Mouse (Mus musculus): ENCODE measurements around the gene Fbln1.
"Not testable (repeated sequence)": the region's sequence is repeated elsewhere in the genome, so short reads cannot be mapped to it uniquely, and the experiment has no call there.

DNA sequence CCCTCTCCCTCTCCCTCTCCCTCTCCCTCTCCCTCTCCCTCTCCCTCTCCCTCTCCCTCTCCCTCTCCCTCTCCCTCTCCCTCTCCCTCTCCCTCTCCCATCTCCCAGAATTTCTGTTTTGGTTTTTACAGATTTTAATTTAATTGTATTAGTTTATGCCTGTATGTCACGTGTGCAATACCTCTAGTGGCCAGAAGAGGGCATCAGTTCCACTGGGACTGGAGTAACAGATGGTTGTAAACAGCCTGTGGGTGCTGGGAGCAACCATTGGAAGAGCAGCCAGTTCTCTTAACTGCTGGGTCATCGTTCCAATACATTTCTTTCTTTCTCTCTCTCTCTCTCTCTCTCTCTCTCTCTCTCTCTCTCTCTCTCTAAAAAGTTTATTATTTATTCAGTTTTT lies 122.7 kb downstream of the Fbln1 start:
- not testable (repeated sequence) for TF ChIP-seq CTCF (IDR thresholded peaks at IDR 0.05; ENCODE audit: control insufficient read depth, insufficient read depth, insufficient read length); MYOG (IDR thresholded peaks at IDR 0.05; ENCODE audit: control insufficient read depth, extremely low read depth, insufficient read length); CEBPB (IDR thresholded peaks at IDR 0.05; ENCODE audit: low read depth); MAX (IDR thresholded peaks at IDR 0.05); MYOD1 (IDR thresholded peaks at IDR 0.05; ENCODE audit: control insufficient read depth, insufficient read length, low read depth); FOSL1 (IDR thresholded peaks at IDR 0.05; ENCODE audit: insufficient read depth, low read length, poor library complexity, severe bottlenecking)
- TF ChIP-seq USF1 (IDR thresholded peaks at IDR 0.05; ENCODE audit: low read depth): peak; percentile 76
